Mouse (Mus musculus) erythroblast, adult 5-6 weeks (primary cell): Measurements from ENCODE around the gene Tle3. TPM values are rescaled to one million over a fixed set of nuclear protein-coding genes. Genes with fewer than 3 reads are reported as not detected.

Experiments used
- ATAC-seq: replicated peaks from 2 replicates; pipeline ENCODE4 v1.8.0; 2016; ENCODE audit warnings: moderate number of reproducible peaks, mild to moderate bottlenecking, moderate TSS enrichment, inconsistent platforms; ENCODE audit not compliant: poor library complexity, low FRiP score, severe bottlenecking
- total RNA-seq, 2 experiments: library from RNA; stranded (forward) in 1 of 2; stranded (reverse) in 1 of 2; fragments of 150-400 nt in 1 of 2; fragments of 200-764, 138-1000 nt in 1 of 2; gene quantifications; 2 replicates each; pipeline versions ENCODE4 v1.2.3 to v1.2.4; 2015 to 2017; ENCODE audit warnings: low replicate concordance in 2 of 2

Gene Tle3
- total RNA-seq, 2 experiments from 2014 or later, result 10.8 to 11.6 TPM

- ATAC-seq, result no peak
Measured at GRCm38 (mm10) chr9:61373942-61374900, 2.1 kb downstream of the Tle3 start.

DNA sequence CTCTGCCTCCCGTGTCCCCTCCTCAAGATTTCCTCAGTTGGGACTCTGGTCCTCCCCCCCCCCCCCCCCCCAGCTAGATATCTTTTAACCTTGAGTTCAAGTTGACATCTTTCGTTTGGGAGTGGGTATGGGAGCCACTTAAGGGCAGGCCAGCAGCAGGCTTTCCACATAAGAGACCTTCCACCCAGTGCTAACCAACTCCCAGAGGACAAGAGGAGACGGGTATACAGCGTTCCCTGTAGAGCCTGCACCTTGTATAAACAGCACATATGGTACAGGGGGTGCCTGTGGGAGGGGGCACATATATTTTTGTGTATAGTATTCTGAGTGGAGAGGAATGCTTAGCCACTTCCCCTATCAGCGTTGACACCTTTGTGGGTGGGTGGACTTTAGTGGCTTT lies 2.8 kb downstream of the Tle3 start:
- ATAC-seq, result no peak

- no peak for ATAC-seq
Measured at GRCm38 (mm10) chr9:61375802-61376561, 3.8 kb downstream of the Tle3 start.

- ATAC-seq, result no peak
Measured at GRCm38 (mm10) chr9:61376650-61377049, 4.5 kb downstream of the Tle3 start.

- ATAC-seq, result no peak
Measured at GRCm38 (mm10) chr9:61377706-61378479, 5.7 kb downstream of the Tle3 start.

GRCm38 (mm10) chr9:61378516-61378915 lies 6.3 kb downstream of the Tle3 start:
- ATAC-seq, result no peak

DNA sequence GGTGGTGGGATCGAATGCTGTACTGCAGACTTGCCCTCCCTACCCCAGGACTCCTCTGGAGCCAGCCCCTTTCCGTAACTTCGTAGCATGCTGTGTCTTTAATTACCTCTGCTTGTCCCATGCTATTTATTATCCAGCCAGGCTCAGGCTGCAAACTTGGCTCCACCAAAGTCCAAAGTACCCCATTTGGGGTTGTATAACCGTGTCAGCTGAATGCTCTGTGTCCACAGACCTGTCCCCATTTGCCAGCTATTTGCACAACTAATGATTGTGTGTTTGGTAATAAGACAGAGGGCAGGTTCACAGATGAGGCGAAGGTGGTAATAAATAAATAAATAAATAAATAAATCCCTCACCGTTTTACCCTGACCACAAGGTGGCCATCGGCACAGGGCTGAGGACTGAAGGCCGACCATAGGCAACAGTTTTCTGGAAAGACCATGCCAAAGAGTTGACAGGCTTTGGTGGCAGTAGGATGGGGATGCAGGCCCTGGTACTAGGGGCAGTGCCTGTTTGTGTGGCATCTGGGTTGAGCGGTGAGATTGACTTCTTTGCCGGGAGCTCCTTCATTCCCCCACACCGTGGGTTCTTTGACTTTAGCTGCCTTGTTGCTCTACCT lies 7.0 kb downstream of the Tle3 start:
- ATAC-seq, result no peak

DNA sequence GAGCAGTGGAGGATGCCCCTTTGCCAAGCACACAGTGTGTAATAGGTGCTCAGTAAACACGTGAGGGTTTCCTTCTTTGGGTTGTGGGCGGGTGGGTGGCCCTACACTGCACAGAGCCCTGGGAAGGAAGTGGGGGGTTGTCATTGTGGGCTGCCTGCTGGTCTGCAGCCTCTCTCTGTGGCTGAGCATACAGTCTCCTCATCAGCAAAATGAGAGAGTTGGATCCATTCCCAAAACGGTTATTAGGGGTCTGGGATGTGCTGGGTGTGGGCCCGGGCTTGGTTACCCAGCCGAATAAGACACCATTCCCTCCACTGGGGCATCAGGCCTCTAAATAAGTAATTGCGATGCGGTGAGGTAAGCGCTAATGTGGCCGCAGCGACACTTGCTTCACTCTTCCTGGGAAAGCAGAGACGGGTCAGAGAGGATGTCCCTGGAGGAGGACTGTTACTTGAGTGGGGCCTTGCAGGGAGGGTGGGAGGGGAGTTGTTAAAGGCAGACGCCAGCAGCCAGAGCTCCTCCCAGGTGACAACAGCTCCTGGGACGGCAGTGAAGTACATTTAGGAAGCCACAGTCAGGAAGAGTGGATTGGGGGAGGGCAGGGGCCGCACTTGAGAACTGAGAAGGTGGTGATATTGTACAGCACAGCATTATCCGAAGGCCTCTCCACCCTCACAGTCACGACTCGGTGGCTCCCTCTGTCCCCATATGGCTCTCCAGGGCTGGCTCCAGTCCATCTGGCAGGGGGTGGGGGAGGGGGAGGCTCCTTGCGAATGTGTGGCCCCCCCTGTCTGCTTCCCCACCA lies 8.3 kb downstream of the Tle3 start:
- no peak for ATAC-seq

GRCm38 (mm10) chr9:61381063-61381408 lies 8.9 kb downstream of the Tle3 start:
- ATAC-seq, result no peak

- no peak for ATAC-seq
Measured at GRCm38 (mm10) chr9:61381445-61381844, 9.3 kb downstream of the Tle3 start.

DNA sequence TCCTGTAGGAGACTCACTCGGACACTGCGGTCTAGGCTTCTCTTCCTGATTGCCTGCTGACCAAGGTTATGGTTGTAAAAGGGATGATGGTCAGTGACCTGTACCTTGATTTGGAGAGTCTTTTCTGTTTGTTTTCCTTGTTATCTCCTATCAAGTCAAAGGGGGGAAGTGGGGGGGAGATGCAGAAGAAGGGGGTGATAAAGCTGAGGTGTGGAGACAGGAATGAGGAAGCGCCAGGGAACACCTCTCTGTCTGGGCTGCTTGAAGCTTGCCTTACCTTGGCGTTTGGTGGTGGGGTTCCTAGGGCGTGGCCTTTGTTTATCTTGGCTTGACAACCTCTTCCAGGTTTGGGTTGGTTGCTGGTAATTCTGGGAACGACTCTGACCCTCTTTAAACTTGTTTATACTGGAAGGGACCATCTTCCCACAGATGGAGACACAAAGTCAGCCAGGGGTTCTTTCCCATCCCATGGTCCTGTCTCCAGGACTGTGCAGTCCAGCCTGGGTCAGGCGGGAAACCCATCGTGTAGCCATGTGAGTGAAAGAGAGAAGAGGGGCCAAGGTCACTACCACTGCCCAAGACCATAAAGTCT lies 10.5 kb downstream of the Tle3 start:
- no peak for ATAC-seq

- ATAC-seq, result no peak
Measured at GRCm38 (mm10) chr9:61384101-61384500, 11.9 kb downstream of the Tle3 start.

GRCm38 (mm10) chr9:61384646-61385443 lies 12.7 kb downstream of the Tle3 start:
- no peak for ATAC-seq

- no peak for ATAC-seq
Measured at GRCm38 (mm10) chr9:61385753-61386152, 13.6 kb downstream of the Tle3 start.

- ATAC-seq, result no peak
Measured at GRCm38 (mm10) chr9:61386314-61386713, 14.1 kb downstream of the Tle3 start.

DNA sequence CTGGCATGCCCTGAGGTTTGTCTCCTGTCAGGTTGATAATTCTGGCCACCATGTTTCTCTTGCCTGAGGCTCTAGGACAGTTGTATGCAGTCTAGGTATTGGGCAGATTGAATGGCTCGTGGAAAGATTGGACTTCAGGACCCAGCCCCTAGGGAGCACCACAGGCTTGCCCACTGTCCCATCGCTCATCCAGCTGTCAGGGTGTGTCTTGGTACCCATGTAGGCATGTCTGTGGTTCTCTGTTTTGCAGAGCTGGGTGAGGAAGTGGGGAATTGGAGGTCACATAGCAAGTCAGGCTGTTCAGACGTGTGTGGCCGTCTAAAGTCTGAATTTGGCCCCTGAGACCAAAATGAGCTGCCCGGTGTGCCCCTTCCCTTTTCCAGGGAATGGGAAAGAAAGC lies 15.6 kb downstream of the Tle3 start:
- ATAC-seq, result no peak

GRCm38 (mm10) chr9:61388214-61388613 lies 16.0 kb downstream of the Tle3 start:
- no peak for ATAC-seq
